Mouse (Mus musculus) G1E (cell line): ENCODE measurements at regions not wholly inside any gene's neighbourhood (a gene's known extent, or its start where the extent isn't known, plus 50 kb on each side); places are given as distances from the start of the nearest gene placed in this dataset.

Source experiments
- CTCF ChIP-seq: IDR thresholded peaks from 2 replicates; pipeline ENCODE4 v1.5.1; 2012; ENCODE audit warnings: low read depth, low read length, inconsistent platforms, mixed read lengths
- GATA2 ChIP-seq: IDR thresholded peaks from 2 replicates; pipeline ENCODE4 v1.6.1; 2012; ENCODE audit warnings: low read depth, low read length, inconsistent platforms, borderline replicate concordance
- POLR2AphosphoS5 ChIP-seq: IDR thresholded peaks from 2 replicates; pipeline ENCODE4 v1.6.1; 2012; ENCODE audit warnings: low read depth, low read length, inconsistent platforms; ENCODE audit not compliant: insufficient replicate concordance
- TAL1 ChIP-seq: conservative IDR thresholded peaks from 2 replicates; pipeline ENCODE4 v1.6.1; 2012; ENCODE audit warnings: low read depth, low read length, inconsistent platforms, mixed read lengths

GRCm38 (mm10) chr11:26907099-26907498 lies 313.3 kb upstream of the Vrk2 start:
- TF ChIP-seq POLR2AphosphoS5 (no peak), CTCF (no peak), GATA2 (no peak), TAL1 (no peak)
